Mouse (Mus musculus) v-Abl transformed pro-B cells (cell line): ENCODE measurements at regions not wholly inside any gene's neighbourhood (a gene's known extent, or its start where the extent isn't known, plus 50 kb on each side); places are given as distances from the start of the nearest gene placed in this dataset.

Experiments used
- in situ Hi-C, 2 experiments: fragments of 400-800 bp; cut with MboI; formaldehyde crosslinking; loops; one replicate each; pipeline ENCODE4 v1.15.1; 2025; ENCODE audit not compliant: unreplicated experiment in 2 of 2

- in situ Hi-C loops: loop anchor here in 1 of 2 experiments (10.0 kb wide), 1 partner anchor 369 kb away; no protein-coding TSS in a partner anchor
These were observed 80.9 kb upstream of the Pgrmc2 start for GRCm38 (mm10) chr3:41163767-41164166.

- in situ Hi-C loops: loop anchor here in 1 of 2 experiments (10.0 kb wide), 1 partner anchor 368 kb away; no protein-coding TSS in a partner anchor
These were observed 79.7 kb upstream of the Pgrmc2 start for GRCm38 (mm10) chr3:41162514-41162913.

DNA sequence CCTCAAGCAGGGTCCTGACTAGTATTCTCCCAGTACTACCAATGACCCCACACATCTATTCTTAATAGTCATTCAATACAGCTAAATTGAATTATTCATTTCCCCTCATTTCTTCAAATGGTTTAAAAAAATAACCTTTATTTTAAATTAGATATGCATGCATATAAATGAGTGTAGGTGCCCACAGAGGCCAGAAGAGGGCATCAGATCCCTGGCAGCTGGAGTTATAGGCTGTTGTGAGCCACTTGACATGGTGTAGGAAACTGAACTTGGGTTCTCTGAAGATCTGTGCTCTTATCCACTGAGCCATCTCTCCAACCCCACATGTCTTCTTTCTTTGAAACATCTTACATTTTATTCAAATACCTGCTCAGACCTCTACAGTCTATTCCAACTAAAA is 77.8 kb upstream of the Pgrmc2 start:
- in situ Hi-C loops: loop anchor here in 1 of 2 experiments (10.0 kb wide), 1 partner anchor 366 kb away; no protein-coding TSS in a partner anchor

- in situ Hi-C loops: no loop called here
These were observed 75.6 kb upstream of the Pgrmc2 start for GRCm38 (mm10) chr3:41158314-41158973.

DNA sequence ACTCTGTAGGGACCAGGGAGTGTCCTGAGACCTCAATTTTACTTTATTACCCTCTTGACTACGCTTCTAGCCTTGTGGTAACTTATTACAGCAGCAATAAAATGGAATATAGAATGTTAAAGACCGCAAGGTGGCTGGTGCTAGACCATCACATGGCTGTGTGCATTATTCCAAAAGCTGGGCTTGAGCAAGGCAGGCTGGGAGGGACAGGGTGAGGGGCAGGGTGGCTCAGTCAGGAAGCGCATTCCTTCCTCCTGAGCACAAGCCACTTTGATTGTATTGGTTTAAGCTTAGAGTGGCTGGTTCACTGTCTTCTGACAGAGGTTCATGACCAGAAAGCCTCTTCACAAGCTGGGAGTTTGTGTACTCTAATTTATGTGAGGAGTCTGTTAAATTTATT is 74.6 kb upstream of the Pgrmc2 start:
- in situ Hi-C loops: no loop called here

DNA sequence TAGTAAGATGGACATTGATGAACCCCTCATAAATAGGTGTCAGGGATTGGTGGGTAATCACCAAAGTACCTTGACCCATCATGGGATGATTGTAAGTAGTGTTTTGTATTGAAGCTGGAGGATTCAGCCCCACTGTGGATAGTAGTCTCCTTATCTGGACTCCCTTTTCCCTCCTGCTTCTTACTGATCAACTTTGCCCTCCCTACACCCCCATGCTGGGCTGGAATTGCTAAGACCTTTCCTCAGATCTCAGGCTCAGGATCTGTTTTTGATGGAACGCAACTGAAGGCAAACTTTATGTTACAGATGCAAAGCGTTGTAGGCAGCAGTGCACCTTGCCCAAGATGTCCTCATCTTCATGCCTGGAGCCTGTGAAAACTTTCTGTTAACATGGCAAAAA is 73.7 kb upstream of the Pgrmc2 start:
- in situ Hi-C loops: no loop called here

DNA sequence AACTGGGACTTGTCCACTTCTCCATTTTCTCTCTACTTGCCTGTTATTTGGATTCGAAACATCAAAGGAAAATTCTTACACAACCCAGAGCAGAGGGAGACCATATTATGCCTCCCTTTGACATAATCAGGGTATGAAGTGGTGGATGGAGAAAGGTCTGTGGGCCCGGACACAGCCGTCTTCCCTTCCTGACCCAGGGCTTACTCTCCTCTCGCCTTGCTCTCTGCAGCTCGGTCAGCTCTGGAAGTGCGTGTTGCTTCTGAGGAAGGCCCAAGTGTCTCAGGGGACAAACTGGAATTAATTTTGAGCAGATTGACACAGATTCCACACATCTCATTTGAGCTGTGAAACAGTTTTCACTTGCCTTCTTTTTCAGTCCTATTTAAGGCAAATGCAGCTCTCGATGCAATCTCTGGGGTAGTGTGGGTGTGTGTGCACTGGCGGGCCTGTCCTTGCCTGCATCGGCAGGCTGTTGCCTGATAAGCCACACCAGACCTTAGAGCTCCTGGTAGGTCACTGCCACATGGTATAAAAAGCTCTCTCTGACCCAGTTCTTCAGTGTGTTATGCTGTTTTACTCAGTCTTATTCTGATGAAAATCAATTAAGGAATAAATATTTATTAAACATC is 72.4 kb upstream of the Pgrmc2 start:
- in situ Hi-C loops: no loop called here

GRCm38 (mm10) chr3:41154402-41154801 is 71.6 kb upstream of the Pgrmc2 start:
- in situ Hi-C loops: no loop called here

GRCm38 (mm10) chr3:41151989-41152388 is 69.1 kb upstream of the Pgrmc2 start:
- in situ Hi-C loops: no loop called here

GRCm38 (mm10) chr3:41140391-41140790 is 57.5 kb upstream of the Pgrmc2 start:
- in situ Hi-C loops: no loop called here

DNA sequence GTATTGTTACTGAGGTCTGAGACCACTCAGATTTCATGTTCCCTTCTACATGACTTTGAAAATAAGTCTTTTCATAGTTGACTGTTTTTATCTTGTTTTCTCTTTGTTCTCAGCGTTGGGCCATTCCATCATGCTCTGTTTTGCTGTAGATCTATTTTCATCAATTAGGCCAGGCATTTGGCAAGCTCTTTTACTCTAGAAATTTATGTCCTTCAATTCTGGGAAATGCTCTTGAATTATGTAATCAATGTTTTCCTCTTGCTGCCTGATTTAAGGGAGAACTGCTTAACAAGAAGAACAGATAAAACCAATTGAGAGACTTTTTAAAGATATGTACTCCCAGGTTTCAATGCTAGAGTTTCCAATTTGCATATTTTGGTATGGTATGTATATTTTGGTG is 55.1 kb upstream of the Pgrmc2 start:
- in situ Hi-C loops: no loop called here

GRCm38 (mm10) chr3:41132889-41133288 is 50.0 kb upstream of the Pgrmc2 start:
- in situ Hi-C loops: no loop called here
